Mouse (Mus musculus) MEL (cell line): ENCODE measurements around the gene Auts2. TPM values are rescaled to one million over a fixed set of nuclear protein-coding genes. Genes with fewer than 3 reads are reported as not detected.

Experiments used
- DNase-seq: peaks from one replicate; pipeline ENCODE4 v3.0.0; 2011; ENCODE audit warnings: low read depth, low spot score
- H3K27ac ChIP-seq: 2 replicates; pipeline ENCODE4 v1.5.1; 2012; ENCODE audit warnings: low read depth, mild to moderate bottlenecking, control low read depth, low read length, moderate library complexity; ENCODE audit not compliant: control insufficient read depth
- H3K27me3 ChIP-seq, 2 experiments: fragments of 150-350 bp in 1 of 2; sonication (generic) in 1 of 2; 2 replicates each; pipeline ENCODE4 v1.6.1; 2012; ENCODE audit warnings: low read length in 2 of 2, mild to moderate bottlenecking in 2 of 2, improper control_type of control experiment in 1 of 2, moderate library complexity in 1 of 2; ENCODE audit not compliant: insufficient read depth in 2 of 2, control insufficient read depth in 1 of 2
- H3K36me3 ChIP-seq, 2 experiments: 2 replicates each; pipeline ENCODE4 v1.6.1; 2012 to 2014; ENCODE audit warnings: low read length in 2 of 2, improper control_type of control experiment in 1 of 2, inconsistent platforms in 1 of 2, mild to moderate bottlenecking in 1 of 2; ENCODE audit not compliant: insufficient read depth in 2 of 2, control insufficient read depth in 1 of 2
- H3K4me1 ChIP-seq, 2 experiments: fragments of 150-350 bp in 1 of 2; sonication (generic) in 1 of 2; 2 replicates each; pipeline ENCODE4 v1.6.1; 2012; ENCODE audit warnings: low read length in 2 of 2, improper control_type of control experiment in 1 of 2, mild to moderate bottlenecking in 1 of 2; ENCODE audit not compliant: insufficient read depth in 2 of 2, control insufficient read depth in 1 of 2
- H3K4me3 ChIP-seq, 2 experiments: fragments of 150-350 bp in 1 of 2; sonication (generic) in 1 of 2; 2 replicates each; pipeline ENCODE4 v1.5.1; 2012; ENCODE audit warnings: low read depth in 2 of 2, low read length in 2 of 2, mild to moderate bottlenecking in 2 of 2, moderate library complexity in 2 of 2, control low read depth in 1 of 2, improper control_type of control experiment in 1 of 2; ENCODE audit not compliant: control insufficient read depth in 1 of 2, insufficient read depth in 1 of 2
- H3K79me2 ChIP-seq: 2 replicates; pipeline ENCODE4 v1.6.1; 2012; ENCODE audit warnings: mild to moderate bottlenecking, low read length, moderate library complexity; ENCODE audit not compliant: control insufficient read depth, poor library complexity, insufficient read depth
- H3K9ac ChIP-seq: 2 replicates; pipeline ENCODE4 v1.6.1; 2012; ENCODE audit warnings: low read depth, mild to moderate bottlenecking, control low read depth, low read length, moderate library complexity; ENCODE audit not compliant: control insufficient read depth, poor library complexity, severe bottlenecking
- H3K9me3 ChIP-seq: fragments of 150-350 bp; sonication (generic); replicated peaks from 2 replicates; pipeline ENCODE4 v1.6.1; 2012; ENCODE audit warnings: mild to moderate bottlenecking, low read length, improper control_type of control experiment, moderate library complexity; ENCODE audit not compliant: insufficient read depth
- CHD1 ChIP-seq: IDR thresholded peaks from 2 replicates; pipeline ENCODE4 v1.6.1; 2012; ENCODE audit warnings: low read depth, mild to moderate bottlenecking, inconsistent platforms, low read length, improper control_type of control experiment
- CHD2 ChIP-seq: IDR thresholded peaks from 2 replicates; pipeline ENCODE4 v1.6.1; 2011; ENCODE audit warnings: low read length, improper control_type of control experiment
- CTCF ChIP-seq, 3 experiments: IDR thresholded peaks in 2 of 3; conservative IDR thresholded peaks in 1 of 3; 2 replicates each; pipeline ENCODE4 v1.5.1; 2011 to 2012; ENCODE audit warnings: low read length in 3 of 3, low read depth in 2 of 3, mild to moderate bottlenecking in 2 of 3, improper control_type of control experiment in 1 of 3, inconsistent platforms in 1 of 3, mixed read lengths in 1 of 3, moderate library complexity in 1 of 3; ENCODE audit not compliant: control insufficient read depth in 1 of 3, insufficient read depth in 1 of 3, poor library complexity in 1 of 3, severe bottlenecking in 1 of 3
- E2F4 ChIP-seq: IDR thresholded peaks from 2 replicates; pipeline ENCODE4 v1.6.1; 2011; ENCODE audit warnings: low read depth, low read length, improper control_type of control experiment, borderline replicate concordance
- ELF1 ChIP-seq: IDR thresholded peaks from 2 replicates; pipeline ENCODE4 v1.6.1; 2014; ENCODE audit warnings: low read depth, mild to moderate bottlenecking, inconsistent platforms, low read length, improper control_type of control experiment, moderate library complexity
- EP300 ChIP-seq, 2 experiments: IDR thresholded peaks; 2 replicates each; pipeline ENCODE4 v1.6.1; 2011; ENCODE audit warnings: improper control_type of control experiment in 2 of 2, low read length in 2 of 2, low read depth in 1 of 2, mild to moderate bottlenecking in 1 of 2
- GABPA ChIP-seq: IDR thresholded peaks from 2 replicates; pipeline ENCODE4 v1.6.1; 2012; ENCODE audit warnings: low read depth, mild to moderate bottlenecking, inconsistent platforms, low read length, improper control_type of control experiment, moderate library complexity
- GATA1 ChIP-seq: IDR thresholded peaks from 2 replicates; pipeline ENCODE4 v1.6.1; 2011; ENCODE audit warnings: low read depth, low read length, improper control_type of control experiment
- HCFC1 ChIP-seq: IDR thresholded peaks from 2 replicates; pipeline ENCODE4 v1.6.1; 2012; ENCODE audit warnings: low read depth, mild to moderate bottlenecking, inconsistent platforms, low read length, improper control_type of control experiment, moderate library complexity
- JUND ChIP-seq: IDR thresholded peaks from 2 replicates; pipeline ENCODE4 v1.6.1; 2011; ENCODE audit warnings: low read depth, mild to moderate bottlenecking, improper control_type of control experiment, low read length
- MAFK ChIP-seq: IDR thresholded peaks from 2 replicates; pipeline ENCODE4 v1.6.1; 2011; ENCODE audit warnings: low read depth, mild to moderate bottlenecking, low read length, improper control_type of control experiment, borderline replicate concordance
- MAX ChIP-seq: IDR thresholded peaks from 2 replicates; pipeline ENCODE4 v1.6.1; 2011; ENCODE audit warnings: low read length, improper control_type of control experiment
- MEF2A ChIP-seq: IDR thresholded peaks from 2 replicates; pipeline ENCODE4 v1.6.1; 2014; ENCODE audit warnings: low read depth, mild to moderate bottlenecking, inconsistent platforms, low read length, improper control_type of control experiment; ENCODE audit not compliant: poor library complexity, insufficient replicate concordance, severe bottlenecking; ENCODE audit errors: extremely low read depth
- MYB ChIP-seq: IDR thresholded peaks from 2 replicates; pipeline ENCODE4 v1.6.1; 2011; ENCODE audit warnings: mild to moderate bottlenecking, low read depth, low read length, improper control_type of control experiment
- MYC ChIP-seq: IDR thresholded peaks from 2 replicates; pipeline ENCODE4 v1.6.1; 2011; ENCODE audit warnings: low read depth, mild to moderate bottlenecking, low read length, improper control_type of control experiment, moderate library complexity
- NELFE ChIP-seq: IDR thresholded peaks from 2 replicates; pipeline ENCODE4 v1.6.1; 2011; ENCODE audit warnings: low read depth, low read length, improper control_type of control experiment
- NRF1 ChIP-seq: IDR thresholded peaks from 2 replicates; pipeline ENCODE4 v1.6.1; 2014; ENCODE audit warnings: low read depth, mild to moderate bottlenecking, inconsistent platforms, low read length, improper control_type of control experiment, moderate library complexity; ENCODE audit not compliant: poor library complexity, insufficient read depth, severe bottlenecking
- POLR2AphosphoS5 ChIP-seq: IDR thresholded peaks from 2 replicates; pipeline ENCODE4 v1.6.1; 2012; ENCODE audit warnings: low read depth, borderline replicate concordance, mild to moderate bottlenecking, inconsistent platforms, low read length, moderate library complexity, mixed read lengths
- RAD21 ChIP-seq: IDR thresholded peaks from 2 replicates; pipeline ENCODE4 v1.6.1; 2011; ENCODE audit warnings: mild to moderate bottlenecking, low read depth, low read length, improper control_type of control experiment
- RCOR1 ChIP-seq: IDR thresholded peaks from 2 replicates; pipeline ENCODE4 v1.6.1; 2012; ENCODE audit warnings: low read depth, mild to moderate bottlenecking, inconsistent platforms, low read length, improper control_type of control experiment
- SIN3A ChIP-seq: IDR thresholded peaks from 2 replicates; pipeline ENCODE4 v1.6.1; 2012; ENCODE audit warnings: low read length, improper control_type of control experiment, inconsistent platforms
- SMC3 ChIP-seq: IDR thresholded peaks from 2 replicates; pipeline ENCODE4 v1.6.1; 2011; ENCODE audit warnings: low read depth, low read length, improper control_type of control experiment
- TAL1 ChIP-seq: IDR thresholded peaks from 2 replicates; pipeline ENCODE4 v1.6.1; 2012; ENCODE audit warnings: mild to moderate bottlenecking, inconsistent platforms, low read length, moderate library complexity, mixed read lengths
- UBTF ChIP-seq: IDR thresholded peaks from 2 replicates; pipeline ENCODE4 v1.6.1; 2012; ENCODE audit warnings: low read depth, mild to moderate bottlenecking, inconsistent platforms, low read length, improper control_type of control experiment, moderate library complexity, borderline replicate concordance; ENCODE audit not compliant: insufficient read depth
- USF1 ChIP-seq: IDR thresholded peaks from 2 replicates; pipeline ENCODE4 v1.6.1; 2014; ENCODE audit warnings: low read depth, mild to moderate bottlenecking, inconsistent platforms, low read length, improper control_type of control experiment, moderate library complexity
- ZC3H11A ChIP-seq: IDR thresholded peaks from 2 replicates; pipeline ENCODE4 v1.6.1; 2012; ENCODE audit warnings: low read depth, mild to moderate bottlenecking, inconsistent platforms, low read length, improper control_type of control experiment
- ZKSCAN1 ChIP-seq: IDR thresholded peaks from 2 replicates; pipeline ENCODE4 v1.6.1; 2012; ENCODE audit warnings: low read depth, mild to moderate bottlenecking, inconsistent platforms, low read length, improper control_type of control experiment, moderate library complexity
- ZMIZ1 ChIP-seq: IDR thresholded peaks from 2 replicates; pipeline ENCODE4 v1.6.1; 2012; ENCODE audit warnings: low read depth, mild to moderate bottlenecking, inconsistent platforms, low read length, improper control_type of control experiment, moderate library complexity
- polyA plus RNA-seq, 2 experiments: library from polyadenylated mRNA; stranded (reverse) in 1 of 2; unstranded in 1 of 2; fragments of >175 nt in 1 of 2; fragments of >200 nt in 1 of 2; gene quantifications; 2 replicates each; pipeline versions ENCODE4 v1.2.1 to v1.2.4; 2012; ENCODE audit warnings: low replicate concordance in 2 of 2, low read depth in 1 of 2; ENCODE audit not compliant: insufficient read length in 2 of 2, insufficient read depth in 1 of 2, missing spikeins in 1 of 2
- total RNA-seq: library from RNA; depleted of rRNA; stranded (reverse); fragments of 300-350 nt; gene quantifications from 2 replicates; pipeline ENCODE4 v1.2.3, GENCODE M21; 2012

The Auts2 gene
- total and polyA plus RNA-seq, 3 experiments = not detected

DNA sequence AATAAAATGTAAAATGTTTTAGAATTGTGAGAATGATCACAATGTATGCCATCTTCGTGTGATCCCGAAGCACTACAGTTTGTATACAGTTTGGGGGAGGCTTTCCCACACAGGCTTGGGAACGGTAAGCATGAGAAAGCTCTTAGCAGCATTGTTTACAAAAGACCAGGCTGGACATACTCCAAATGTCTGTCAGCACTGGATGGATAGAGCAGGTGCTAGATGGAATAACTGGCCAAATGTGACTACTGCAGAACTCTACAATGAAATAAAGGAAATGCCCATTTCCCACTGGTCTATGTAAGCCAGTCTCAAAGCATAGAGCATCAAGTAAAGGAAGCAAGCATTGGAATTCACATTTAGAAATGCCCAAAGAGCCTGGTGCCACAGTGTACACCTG lies 1144.9 kb downstream of the Auts2 start:
- no peaks in the 10 kb centered on the region for H3K4me1 ChIP-seq
- TF ChIP-seq RCOR1 (no peak), CHD1 (no peak), ZC3H11A (no peak), RAD21 (no peak), SIN3A (no peak), HCFC1 (no peak), POLR2AphosphoS5 (no peak), TAL1 (no peak), NELFE (no peak), ZKSCAN1 (no peak), MAFK (no peak), USF1 (no peak), GABPA (no peak), NRF1 (no peak), UBTF (no peak), GATA1 (no peak), CHD2 (no peak)
- no peaks in the 10 kb centered on the region for H3K27me3 ChIP-seq
- H3K36me3 ChIP-seq = no peaks in the 10 kb centered on the region
- H3K79me2 ChIP-seq = no peaks in the 10 kb centered on the region
- no peaks in the 10 kb centered on the region for H3K9me3 ChIP-seq
- no peak overlapping the region for H3K9ac ChIP-seq
- H3K27ac ChIP-seq = no peak overlapping the region
- DNase-seq = no peak
- H3K4me3 ChIP-seq = no peak overlapping the region

DNA sequence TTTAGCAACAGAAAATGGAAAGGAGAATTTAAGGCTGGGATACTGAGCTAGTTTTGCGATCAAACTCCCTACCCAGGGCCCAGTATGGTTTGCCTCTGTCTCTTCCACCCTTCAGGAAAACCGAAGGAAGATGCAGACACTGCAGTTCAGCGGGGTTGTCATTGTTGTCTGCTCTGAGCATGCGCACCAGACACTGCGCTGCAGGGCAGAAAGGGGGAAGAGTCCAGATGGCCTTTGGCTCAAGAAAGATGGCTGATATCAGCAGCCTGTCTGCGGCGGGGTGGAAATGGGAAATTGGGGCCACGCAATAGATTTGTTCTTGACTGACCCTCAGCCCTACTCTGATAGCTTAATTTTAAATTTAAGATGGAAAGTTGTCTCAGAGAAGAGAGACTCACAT lies 1147.4 kb downstream of the Auts2 start:
- no peaks in the 10 kb centered on the region for H3K9me3 ChIP-seq

More for the DNA sequence above, 1147.4 kb downstream of the Auts2 start:
- TF ChIP-seq MYC = no peak
- TF ChIP-seq MYB = no peak
- TF ChIP-seq ELF1 = no peak
- TF ChIP-seq MAX = no peak
- no peak for TF ChIP-seq SMC3
- TF ChIP-seq EP300 (IDR thresholded peaks at IDR 0.05; ENCODE audit: low read depth in 1 of 2, low read length in 2 of 2) = no peak
- no peak for TF ChIP-seq JUND
- no peak for TF ChIP-seq CTCF (IDR thresholded peaks at IDR 0.05 in 2 of 3, conservative IDR thresholded peaks at IDR 0.05 in 1 of 3; ENCODE audit: control insufficient read depth in 1 of 3, insufficient read depth in 1 of 3, low read depth in 2 of 3, low read length in 3 of 3, poor library complexity in 1 of 3, severe bottlenecking in 1 of 3)
- no peak for TF ChIP-seq E2F4
- no peak for TF ChIP-seq ZMIZ1
- no peak for TF ChIP-seq MEF2A
- no peak for TF ChIP-seq HCFC1
- Histone ChIP-seq H3K27me3 (no peaks in the 10 kb centered on the region), H3K4me3 (no peak overlapping the region), H3K79me2 (no peaks in the 10 kb centered on the region), H3K9ac (no peak overlapping the region), H3K27ac (no peak overlapping the region), H3K4me1 (no peaks in the 10 kb centered on the region), H3K36me3 (no peaks in the 10 kb centered on the region)
- no peak for DNase-seq
